Comparison of ENCODE assay signal across 11 mouse cellular contexts in genomic region chr2:24905653-24906155, GRCm38 (mm10). TPM values are rescaled to one million over a fixed set of nuclear protein-coding genes. Genes with fewer than 3 reads are reported as not detected.
DNase-seq lines count a peak whose midpoint lies in the region; ATAC-seq lines count a peak whose summit lies in the region.
"Had no signal": no experiment of that assay in that cellular context is flagged by ENCODE, and none has a peak within 500 bp of the region (broad histone marks: within the 10 kb centered on the region; RNA-seq: fewer than 3 reads in every experiment).

No protein-coding gene starts in this region.

- no peaks in the 10 kb centered on the region for H3K36me3 ChIP-seq in lung, embryonic 15.5 days
- peaks cover 18% of the 10 kb centered on the region for H3K36me3 ChIP-seq in forebrain, embryonic 10.5 days (replicated peaks)
- peaks cover 8% of the 10 kb centered on the region; the same call in 1 of the 2 replicates for H3K36me3 ChIP-seq in limb, embryonic 15.5 days
- H3K36me3 ChIP-seq in stomach, embryonic 16.5 days (ENCODE audit: control insufficient read depth, insufficient read depth, low read length), result no peaks in the 10 kb centered on the region

- WGBS in lung, embryonic 15.5 days, result 34% methylated on average over 2 of the region's 2 CpGs
- WGBS in forebrain, embryonic 10.5 days, result 27% methylated on average over 2 of the region's 2 CpGs
- WGBS in limb, embryonic 15.5 days, result 36% methylated on average over 2 of the region's 2 CpGs
- 13% methylated on average over 2 of the region's 2 CpGs for WGBS in stomach, embryonic 16.5 days

- no peaks in the 10 kb centered on the region for H3K9me3 ChIP-seq in lung, embryonic 15.5 days
- H3K9me3 ChIP-seq in forebrain, embryonic 10.5 days, result no peaks in the 10 kb centered on the region
- H3K9me3 ChIP-seq in limb, embryonic 15.5 days, result no peaks in the 10 kb centered on the region
- no peaks in the 10 kb centered on the region for H3K9me3 ChIP-seq in stomach, embryonic 16.5 days (replicated peaks; ENCODE audit: control insufficient read depth, low read length)

- H3K4me3 ChIP-seq in lung, embryonic 15.5 days, result no peak overlapping the region
- no peak overlapping the region for H3K4me3 ChIP-seq in forebrain, embryonic 10.5 days
- no peak overlapping the region for H3K4me3 ChIP-seq in limb, embryonic 15.5 days
- no peak overlapping the region for H3K4me3 ChIP-seq in stomach, embryonic 16.5 days (replicated peaks; ENCODE audit: low read length)

- H3K9ac ChIP-seq in lung, embryonic 15.5 days, result no peak overlapping the region
- no peak overlapping the region for H3K9ac ChIP-seq in limb, embryonic 15.5 days
- H3K9ac ChIP-seq in stomach, embryonic 16.5 days (ENCODE audit: low read length), result no peak overlapping the region

- no peak for DNase-seq in lung, adult 18-20 months
- DNase-seq in forebrain, embryonic 10.5 days (ENCODE audit: extremely low spot score, low spot score), result no peak
- no peak for DNase-seq in gastrocnemius, postnatal 25 days
- no peak for DNase-seq in adrenal gland, adult 8-10 months
- DNase-seq: heart, adult 18-20 months; layer of hippocampus, adult 9-11 months; lung, adult 2 months; thymus, postnatal 25 days had no signal

- H3K4me2 ChIP-seq in lung, embryonic 15.5 days, result no peak overlapping the region
- H3K4me2 ChIP-seq in limb, embryonic 15.5 days, result no peak overlapping the region
- H3K4me2 ChIP-seq in stomach, embryonic 16.5 days (ENCODE audit: low read depth, low read length), result no peak overlapping the region

- H3K27ac ChIP-seq in lung, embryonic 15.5 days, result 0 out of 2 replicates have a peak overlapping the region, but pooled peaks have one; percentile 9
- H3K27ac ChIP-seq in forebrain, embryonic 10.5 days, result peak overlapping the region; percentile 66
- peak overlapping the region; percentile 38; the same call in 1 of the 2 replicates for H3K27ac ChIP-seq in limb, embryonic 15.5 days
- peak overlapping the region; percentile 63 for H3K27ac ChIP-seq in stomach, embryonic 16.5 days (ENCODE audit: low read length)

- no peaks in the 10 kb centered on the region for H3K27me3 ChIP-seq in lung, embryonic 15.5 days
- no peaks in the 10 kb centered on the region for H3K27me3 ChIP-seq in forebrain, embryonic 10.5 days (ENCODE audit: poor library complexity, severe bottlenecking)
- H3K27me3 ChIP-seq in limb, embryonic 15.5 days, result no peaks in the 10 kb centered on the region
- H3K27me3 ChIP-seq in stomach, embryonic 16.5 days (ENCODE audit: control insufficient read depth, insufficient read depth, low read length), result no peaks in the 10 kb centered on the region

- no peak for ATAC-seq in lung, embryonic 15.5 days (ENCODE audit: borderline replicate concordance, extremely low read depth, low FRiP score, low TSS enrichment)
- ATAC-seq in limb, embryonic 15.5 days (ENCODE audit: insufficient number of reproducible peaks, low FRiP score, low TSS enrichment, low read depth), result no peak
- no peak for ATAC-seq in stomach, embryonic 16.5 days (ENCODE audit: insufficient read depth, low FRiP score)

- peaks cover 22% of the 10 kb centered on the region; the same call in 1 of the 2 replicates for H3K4me1 ChIP-seq in lung, embryonic 15.5 days
- peaks cover 27% of the 10 kb centered on the region for H3K4me1 ChIP-seq in forebrain, embryonic 10.5 days
- H3K4me1 ChIP-seq in limb, embryonic 15.5 days, result peaks cover 14% of the 10 kb centered on the region; the same call in 1 of the 2 replicates
- H3K4me1 ChIP-seq in stomach, embryonic 16.5 days (ENCODE audit: control insufficient read depth, insufficient read depth, low read length), result peaks cover 29% of the 10 kb centered on the region

RNA-seq across cellular contexts. Expression of gene Ehmt1, which starts 13.7 kb away (rescaled TPM):
- 89.4 and 91.7 TPM in 2 replicates for polyA plus RNA-seq in lung, embryonic 15.5 days (2015; fragmentation: Nextera tagmentation; extraction: Ambion mirVana)
- polyA plus RNA-seq in forebrain, embryonic 10.5 days (2016; fragmentation: Nextera tagmentation; extraction: Ambion mirVana), result 149 and 150 TPM in 2 replicates
- 79.5 and 85.1 TPM in 2 replicates for polyA plus RNA-seq in limb, embryonic 15.5 days (2015; fragmentation: Nextera tagmentation; extraction: Ambion mirVana)
- polyA plus RNA-seq in stomach, embryonic 16.5 days (2015; fragmentation: Nextera tagmentation; extraction: Ambion mirVana), result 66.6 and 67.6 TPM in 2 replicates
- total RNA-seq in gastrocnemius, postnatal 25 days (2021), result 10 to 100 TPM; 27.5 to 27.7 TPM
- 10 to 100 TPM; 47.4 to 78.5 (median 61.6) TPM for total RNA-seq in adrenal gland, adult 8-10 months (2022)

RNA-seq across cellular contexts. Expression of gene Arrdc1, which starts 29.3 kb away (rescaled TPM):
- 98.8 and 116 TPM in 2 replicates for polyA plus RNA-seq in lung, embryonic 15.5 days (2015; fragmentation: Nextera tagmentation; extraction: Ambion mirVana)
- polyA plus RNA-seq in forebrain, embryonic 10.5 days (2016; fragmentation: Nextera tagmentation; extraction: Ambion mirVana), result 17.8 and 19.1 TPM in 2 replicates
- 44.1 and 49.0 TPM in 2 replicates for polyA plus RNA-seq in limb, embryonic 15.5 days (2015; fragmentation: Nextera tagmentation; extraction: Ambion mirVana)
- polyA plus RNA-seq in stomach, embryonic 16.5 days (2015; fragmentation: Nextera tagmentation; extraction: Ambion mirVana), result 105 and 120 TPM in 2 replicates
- 1 to 10 TPM; 2.4 to 2.5 TPM for total RNA-seq in gastrocnemius, postnatal 25 days (2021)
- total RNA-seq in adrenal gland, adult 8-10 months (2022), result 10 to 100 TPM; 11.0 to 23.7 (median 18.1) TPM

RNA-seq across cellular contexts. Expression of gene Zmynd19, which starts 43.9 kb away (rescaled TPM):
- polyA plus RNA-seq in lung, embryonic 15.5 days (2015; fragmentation: Nextera tagmentation; extraction: Ambion mirVana), result 16.3 and 17.0 TPM in 2 replicates
- polyA plus RNA-seq in forebrain, embryonic 10.5 days (2016; fragmentation: Nextera tagmentation; extraction: Ambion mirVana), result 23.7 and 24.2 TPM in 2 replicates
- polyA plus RNA-seq in limb, embryonic 15.5 days (2015; fragmentation: Nextera tagmentation; extraction: Ambion mirVana), result 10.4 and 18.2 TPM in 2 replicates
- polyA plus RNA-seq in stomach, embryonic 16.5 days (2015; fragmentation: Nextera tagmentation; extraction: Ambion mirVana), result 1.9 and 2.3 TPM in 2 replicates
- total RNA-seq in gastrocnemius, postnatal 25 days (2021), result 10 to 100 TPM; 18.3 to 20.2 TPM
- 10 to 100 TPM; 20.5 to 30.3 (median 24.1) TPM for total RNA-seq in adrenal gland, adult 8-10 months (2022)

RNA-seq across cellular contexts. Expression of gene Dph7, which starts 56.5 kb away (rescaled TPM):
- 24.5 and 26.0 TPM in 2 replicates for polyA plus RNA-seq in lung, embryonic 15.5 days (2015; fragmentation: Nextera tagmentation; extraction: Ambion mirVana)
- polyA plus RNA-seq in forebrain, embryonic 10.5 days (2016; fragmentation: Nextera tagmentation; extraction: Ambion mirVana), result 35.1 and 35.2 TPM in 2 replicates
- polyA plus RNA-seq in limb, embryonic 15.5 days (2015; fragmentation: Nextera tagmentation; extraction: Ambion mirVana), result 28.4 and 30.2 TPM in 2 replicates
- 22.0 and 22.1 TPM in 2 replicates for polyA plus RNA-seq in stomach, embryonic 16.5 days (2015; fragmentation: Nextera tagmentation; extraction: Ambion mirVana)
- total RNA-seq in gastrocnemius, postnatal 25 days (2021), result 1 to 10 TPM; 3.1 to 3.2 TPM
- total RNA-seq in adrenal gland, adult 8-10 months (2022), result 10 to 100 TPM; 11.5 to 24.2 (median 20.2) TPM

Comparison
In these comparisons a context has a peak if more than half of its experiments do, and no peak if none do; other contexts are left out.
1. H3K27ac ChIP-seq: peak in every context shown above with its lines; median percentile 66 in forebrain, embryonic 10.5 days; 63 in stomach, embryonic 16.5 days; 38 in limb, embryonic 15.5 days; 9 in lung, embryonic 15.5 days.